Mouse (Mus musculus): Measurements from ENCODE around the gene Zfp108.

Zfp108 gene

GRCm38 (mm10) chr7:24286090-24286489 lies 31.5 kb downstream of the Zfp108 start:
- peak; percentile 32 for DNase-seq (ENCODE audit: low read depth)

DNA sequence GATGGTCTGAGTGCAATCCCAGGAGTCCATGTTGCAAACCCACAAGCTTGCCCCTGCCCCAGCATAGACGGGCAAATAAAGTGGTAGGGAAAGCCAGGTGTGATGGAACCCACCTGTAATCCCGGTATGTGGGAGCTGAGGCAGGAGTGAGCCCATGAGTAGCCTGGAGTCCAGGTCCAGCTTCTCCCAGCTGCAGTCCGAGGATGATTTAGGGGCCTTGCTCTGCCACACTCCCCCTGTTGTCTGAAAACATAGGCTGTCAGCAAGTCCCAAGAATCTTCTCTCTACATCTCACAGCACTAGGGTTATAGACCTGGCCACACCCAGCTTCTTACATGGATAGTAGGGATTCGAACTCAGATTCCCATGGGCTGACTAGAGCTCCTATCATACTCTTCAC lies 32.3 kb downstream of the Zfp108 start:
- no peak for DNase-seq (ENCODE audit: low read depth)

- DNase-seq (ENCODE audit: low read depth) = no peak
Observed at GRCm38 (mm10) chr7:24287670-24288069, 33.1 kb downstream of the Zfp108 start.

DNA sequence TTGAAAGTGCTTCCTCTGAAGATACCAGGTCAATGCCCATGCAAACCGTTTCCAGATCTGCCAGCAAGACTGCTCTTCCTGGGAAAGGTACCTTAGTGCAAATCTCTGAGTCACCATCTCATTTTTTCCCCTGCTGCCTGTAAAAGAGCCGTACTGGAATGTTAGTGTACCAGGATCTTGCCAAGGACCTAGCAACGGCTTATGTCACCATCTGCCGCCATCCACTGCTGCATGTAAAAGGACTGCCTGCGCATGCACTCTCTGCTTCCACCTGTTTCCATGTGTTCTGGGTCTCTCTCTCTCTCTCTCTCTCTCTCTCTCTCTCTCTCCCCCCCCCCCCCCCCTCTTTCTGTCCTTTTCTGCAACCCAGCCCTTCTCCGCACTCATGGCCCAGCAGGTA lies 33.9 kb downstream of the Zfp108 start:
- no peak for DNase-seq (ENCODE audit: low read depth)

DNA sequence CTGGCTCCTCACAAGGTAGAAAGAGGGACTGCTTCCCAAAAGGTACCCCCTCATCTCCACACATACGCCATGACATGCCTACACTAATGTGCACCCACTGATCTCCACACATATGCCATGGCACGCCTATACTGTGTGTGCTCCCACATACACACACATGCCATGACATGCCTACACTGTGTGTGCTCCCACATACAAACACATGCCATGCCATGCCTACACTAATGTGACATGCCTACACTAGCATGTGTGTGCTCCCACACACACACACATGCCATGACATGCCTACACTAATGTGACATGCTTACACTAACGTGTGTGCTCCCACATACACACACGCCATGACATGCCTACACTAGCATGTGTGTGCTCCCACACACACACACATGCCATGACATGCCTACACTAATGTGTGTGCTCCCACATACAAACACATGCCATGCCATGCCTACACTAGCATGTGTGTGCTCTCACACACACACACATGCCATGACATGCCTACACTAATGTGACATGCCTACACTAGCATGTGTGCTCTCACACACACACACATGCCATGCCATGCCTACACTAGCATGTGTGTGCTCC lies 35.6 kb downstream of the Zfp108 start:
- DNase-seq (ENCODE audit: low read depth) = no peak

DNA sequence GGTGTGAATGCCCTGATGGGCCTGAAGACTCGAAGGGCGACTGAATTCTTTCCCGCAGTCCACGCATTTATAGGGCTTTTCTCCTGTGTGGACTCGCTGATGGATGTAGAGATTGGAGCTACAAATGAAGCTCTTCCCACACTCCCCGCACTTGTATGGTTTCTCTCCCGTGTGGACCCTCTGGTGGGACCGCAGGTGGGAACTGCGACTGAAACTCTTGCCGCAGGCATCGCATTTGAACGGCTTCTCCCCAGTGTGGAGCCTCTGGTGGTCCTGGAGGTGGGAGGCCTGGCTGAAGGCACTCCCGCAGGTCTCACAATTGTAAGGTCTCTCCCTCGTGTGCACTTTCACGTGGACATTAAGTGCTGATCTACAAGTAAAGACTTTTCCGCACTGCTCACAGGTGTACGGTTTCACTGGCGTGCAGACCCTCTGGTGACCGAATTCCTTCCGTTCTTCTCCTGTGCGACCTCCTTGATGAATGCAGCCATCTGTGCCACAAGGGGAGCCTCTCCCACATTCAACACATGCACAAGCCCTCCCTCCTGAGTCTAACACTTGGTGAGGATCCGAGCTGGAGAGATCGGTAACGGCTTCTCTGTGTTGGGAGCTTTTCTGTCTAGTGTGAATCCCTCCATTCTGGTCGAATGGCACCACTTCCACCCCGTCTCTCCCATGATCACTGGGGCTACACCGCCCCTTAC lies 36.9 kb downstream of the Zfp108 start:
- no peak for DNase-seq (ENCODE audit: low read depth)

DNA sequence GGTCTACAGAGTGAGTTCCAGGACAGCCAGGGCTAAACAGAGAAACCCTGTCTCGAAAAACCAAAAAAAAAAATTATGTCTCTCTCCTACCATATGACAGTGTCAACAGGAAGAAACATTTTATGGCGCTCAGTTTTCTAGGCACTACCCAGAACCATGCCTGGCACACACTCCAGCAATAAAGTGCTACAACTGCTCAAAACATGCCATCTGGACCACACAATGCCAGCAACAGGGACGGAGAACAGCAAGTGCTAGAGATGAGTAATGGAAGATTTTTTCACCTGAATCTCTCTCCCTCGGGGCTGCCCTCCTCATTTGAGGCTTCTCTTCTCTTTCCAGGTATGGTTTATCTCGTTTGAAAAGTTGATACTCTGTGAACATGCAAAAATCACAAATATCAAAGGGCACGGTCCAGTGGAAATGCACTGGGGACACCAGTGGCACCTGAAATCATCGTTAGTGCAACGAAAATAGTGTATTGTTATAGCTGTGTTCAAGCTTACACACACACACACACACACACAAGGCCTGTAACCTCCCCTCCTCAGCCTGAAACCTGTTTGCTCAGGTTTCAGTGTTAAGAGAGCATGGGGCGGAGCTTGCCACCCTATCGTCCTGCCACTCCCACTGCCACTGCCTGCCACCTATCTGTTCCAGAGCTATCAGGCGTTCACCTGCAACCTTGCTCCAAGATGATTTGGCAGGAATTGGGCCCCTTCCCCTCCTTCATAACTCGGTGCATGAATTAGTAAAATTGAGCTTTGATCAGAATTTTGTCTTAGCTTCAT lies 38.7 kb downstream of the Zfp108 start:
- no peak for DNase-seq (ENCODE audit: low read depth)

GRCm38 (mm10) chr7:24294763-24295162 lies 40.2 kb downstream of the Zfp108 start:
- DNase-seq (ENCODE audit: low read depth) = no peak

GRCm38 (mm10) chr7:24295376-24295775 lies 40.8 kb downstream of the Zfp108 start:
- no peak for DNase-seq (ENCODE audit: low read depth)

- no peak for DNase-seq (ENCODE audit: low read depth)
Observed at GRCm38 (mm10) chr7:24296386-24296785, 41.8 kb downstream of the Zfp108 start.

GRCm38 (mm10) chr7:24297361-24298095 lies 42.9 kb downstream of the Zfp108 start:
- no peak for DNase-seq (ENCODE audit: low read depth)

DNA sequence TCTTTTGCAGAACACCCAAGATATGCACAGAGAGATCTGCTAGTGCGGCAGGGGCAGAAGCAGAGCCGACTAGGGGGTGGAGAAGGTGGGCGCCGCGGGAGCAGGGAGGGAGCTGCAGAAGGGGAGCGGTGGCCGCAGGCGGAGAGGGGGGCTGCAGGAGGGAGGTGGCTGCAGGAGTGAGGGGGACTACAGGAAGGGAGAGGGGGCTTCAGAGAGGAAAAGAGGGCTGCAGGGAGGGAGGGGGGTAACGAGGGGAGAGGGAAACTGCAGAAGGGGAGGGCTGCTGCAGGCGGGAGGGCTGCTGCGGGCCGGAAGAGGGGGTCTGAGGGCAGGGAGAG lies 44.0 kb downstream of the Zfp108 start:
- DNase-seq (ENCODE audit: low read depth) = no peak

GRCm38 (mm10) chr7:24298973-24299708 lies 44.5 kb downstream of the Zfp108 start:
- DNase-seq (ENCODE audit: low read depth) = peak; percentile 80

DNA sequence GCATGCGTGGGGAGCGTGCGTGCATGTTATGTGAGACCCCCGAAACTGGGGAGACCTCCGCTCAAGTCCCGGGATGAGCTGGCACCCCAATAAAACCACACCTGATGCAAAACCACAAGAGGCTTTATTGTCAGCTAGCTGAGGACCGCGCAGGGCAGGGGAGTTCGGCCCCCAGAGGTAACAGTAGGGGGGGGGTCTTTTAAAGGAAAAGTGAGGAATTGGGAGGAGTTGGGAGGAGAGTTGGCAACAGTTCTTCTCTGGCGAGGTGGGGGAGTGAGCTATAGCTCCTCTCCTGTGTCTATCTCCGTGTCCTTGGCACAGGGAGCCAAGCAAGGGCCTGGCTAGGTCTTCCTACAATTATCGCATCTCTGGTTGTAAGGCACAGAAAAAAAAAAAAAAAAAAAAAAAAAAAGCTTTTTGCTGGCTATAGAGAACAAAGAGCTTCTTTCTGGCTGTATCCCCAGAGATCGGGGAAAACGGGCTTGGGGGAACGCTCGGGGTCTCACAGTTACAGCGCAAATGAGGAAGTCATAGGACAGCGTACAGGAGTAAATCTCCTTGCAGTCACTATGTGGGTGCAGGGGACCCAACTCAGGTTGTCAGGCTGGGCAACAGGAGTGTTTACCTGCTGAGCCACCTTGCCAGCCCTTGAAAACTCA lies 45.4 kb downstream of the Zfp108 start:
- DNase-seq (ENCODE audit: low read depth) = no peak

DNA sequence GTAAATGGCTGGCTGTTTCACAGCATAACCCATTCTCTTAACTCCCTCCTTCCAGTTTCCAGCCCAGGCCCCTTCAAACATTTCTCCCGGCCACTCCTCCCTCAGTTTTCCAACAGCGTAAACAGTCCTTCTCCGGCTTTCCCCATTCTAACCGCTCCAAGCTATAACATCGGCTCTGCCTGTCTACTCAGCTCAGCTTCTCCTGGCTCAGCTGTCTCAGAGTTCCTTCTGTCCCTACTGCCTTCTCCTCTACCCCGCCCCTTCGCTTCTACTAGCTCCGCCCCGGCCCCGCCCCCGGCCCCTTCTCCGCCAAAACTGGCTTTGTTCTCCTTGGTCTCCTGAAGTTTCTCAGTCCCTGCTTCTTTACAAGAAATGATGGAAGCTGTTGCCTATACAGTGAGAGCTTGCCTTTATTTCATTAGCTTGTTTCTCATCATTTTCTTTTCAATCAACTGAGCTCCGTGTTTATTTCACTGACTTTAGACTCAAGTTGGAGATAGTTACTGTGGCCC lies 46.2 kb downstream of the Zfp108 start, which contains the start of gene Zfp61:
Gene Zfp61 (minus strand): TSS at position 462 of the 512 bp plus-strand sequence.
- peak; percentile 51 for DNase-seq (ENCODE audit: low read depth)
